Mouse (Mus musculus) ES-Bruce4 (cell line): Measurements from ENCODE around the gene Trmt13. TPM values are rescaled to one million over a fixed set of nuclear protein-coding genes. Genes with fewer than 3 reads are reported as not detected.

Experiments used
- H3K27ac ChIP-seq: 2 replicates; pipeline ENCODE4 v1.5.1; 2012; ENCODE audit warnings: low read length, inconsistent platforms; ENCODE audit not compliant: insufficient read depth
- H3K27me3 ChIP-seq: 2 replicates; pipeline ENCODE4 v1.6.1; 2012; ENCODE audit warnings: mild to moderate bottlenecking, low read length, inconsistent platforms; ENCODE audit not compliant: control insufficient read depth, poor library complexity, insufficient read depth, severe bottlenecking
- H3K36me3 ChIP-seq: 2 replicates; pipeline ENCODE4 v1.6.1; 2012; ENCODE audit warnings: inconsistent platforms, mild to moderate bottlenecking, low read length, moderate library complexity; ENCODE audit not compliant: control insufficient read depth, poor library complexity, insufficient read depth, severe bottlenecking
- H3K4me1 ChIP-seq: one replicate; pipeline ENCODE4 v1.8.1; 2011; ENCODE audit warnings: low read length; ENCODE audit not compliant: control insufficient read depth, insufficient read depth
- H3K4me3 ChIP-seq: 2 replicates; pipeline ENCODE4 v1.5.1; 2011; ENCODE audit warnings: low read depth, mild to moderate bottlenecking, low read length
- H3K9ac ChIP-seq: 2 replicates; pipeline ENCODE4 v1.6.1; 2012; ENCODE audit warnings: low read depth, mild to moderate bottlenecking, inconsistent platforms; ENCODE audit not compliant: poor library complexity, severe bottlenecking
- H3K9me3 ChIP-seq: replicated peaks from 2 replicates; pipeline ENCODE4 v1.6.1; 2012; ENCODE audit warnings: mild to moderate bottlenecking, low read length, inconsistent platforms; ENCODE audit not compliant: control insufficient read depth, poor library complexity, insufficient read depth, severe bottlenecking
- CTCF ChIP-seq: IDR thresholded peaks from one replicate; pipeline ENCODE4 v1.8.1; 2011; ENCODE audit warnings: low read depth, low read length
- EP300 ChIP-seq: IDR thresholded peaks from 2 replicates; pipeline ENCODE4 v1.6.1; 2011; ENCODE audit warnings: low read depth, low read length; ENCODE audit not compliant: insufficient read depth
- POLR2A ChIP-seq: IDR thresholded peaks from one replicate; pipeline ENCODE4 v1.8.1; 2011; ENCODE audit warnings: low read length; ENCODE audit not compliant: insufficient read depth
- polyA plus RNA-seq: library from polyadenylated mRNA; stranded (reverse); fragments of >200 nt; gene quantifications from 2 replicates; pipeline ENCODE4 v1.2.4, GENCODE M21; 2011; ENCODE audit warnings: low read depth; ENCODE audit not compliant: missing spikeins, insufficient read depth, insufficient read length

Trmt13 gene
- polyA plus RNA-seq, 1 experiment: 32.3 TPM

GRCm38 (mm10) chr3:116622641-116623040 lies 8.3 kb upstream of the Trmt13 start:
- Histone ChIP-seq H3K36me3 (peaks cover 6% of the 10 kb centered on the region; the same call in 1 of the 2 replicates), H3K9me3 (no peaks in the 10 kb centered on the region), H3K4me1 (no peaks in the 10 kb centered on the region), H3K27ac (no peak overlapping the region), H3K4me3 (peak overlapping the region; percentile 56), H3K9ac (peak overlapping the region; percentile 69), H3K27me3 (no peaks in the 10 kb centered on the region)
- no peak for TF ChIP-seq POLR2A
- no peak for TF ChIP-seq CTCF
- TF ChIP-seq EP300: no peak

DNA sequence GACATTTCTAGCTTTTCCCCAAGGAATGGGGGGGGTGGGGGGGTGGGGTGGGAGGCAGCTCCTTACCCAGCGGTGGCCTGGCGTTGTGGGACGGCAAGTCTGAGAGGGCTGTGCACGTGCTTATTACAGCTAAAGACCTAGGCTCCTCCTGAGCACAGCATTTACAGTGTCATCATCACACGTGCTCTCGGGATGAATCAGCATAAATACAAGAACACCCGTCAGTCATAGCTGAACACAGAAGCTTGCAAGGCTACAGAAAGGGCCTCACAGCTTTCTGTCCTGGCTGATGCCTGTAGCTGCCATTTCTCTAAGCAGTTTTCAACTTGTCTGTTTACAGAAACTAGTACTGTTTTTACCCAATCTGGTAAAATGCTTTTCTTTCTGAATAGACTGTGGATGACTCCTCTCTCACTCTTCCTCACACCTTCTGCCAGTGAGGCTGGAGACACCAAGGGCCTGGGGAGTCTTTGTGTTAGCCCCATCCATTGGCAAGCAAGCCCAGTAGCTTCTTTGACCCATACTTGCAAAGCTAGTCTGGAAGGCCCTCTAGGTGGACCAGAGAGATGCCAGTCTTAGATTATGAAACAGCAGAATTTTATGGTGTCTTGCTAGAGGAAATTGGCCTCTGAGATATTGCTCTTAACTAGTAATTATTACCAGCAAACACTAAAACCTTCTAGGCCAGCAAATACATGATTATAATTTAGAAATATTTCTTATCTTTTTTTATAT lies 6.4 kb upstream of the Trmt13 start:
- no peaks in the 10 kb centered on the region for H3K4me1 ChIP-seq
- H3K36me3 ChIP-seq: peaks cover 4% of the 10 kb centered on the region
- H3K27ac ChIP-seq: no peak overlapping the region
- no peak for TF ChIP-seq EP300
- TF ChIP-seq POLR2A: no peak
- no peak for TF ChIP-seq CTCF
- H3K27me3 ChIP-seq: no peaks in the 10 kb centered on the region
- H3K9ac ChIP-seq: no peak overlapping the region
- no peak overlapping the region for H3K4me3 ChIP-seq
- H3K9me3 ChIP-seq: no peaks in the 10 kb centered on the region

GRCm38 (mm10) chr3:116618855-116619254 lies 4.5 kb upstream of the Trmt13 start:
- TF ChIP-seq EP300 (no peak), POLR2A (no peak)
- Histone ChIP-seq H3K4me3 (no peak overlapping the region), H3K9ac (no peak overlapping the region), H3K4me1 (no peaks in the 10 kb centered on the region), H3K27ac (no peak overlapping the region), H3K9me3 (no peaks in the 10 kb centered on the region), H3K36me3 (peaks cover 4% of the 10 kb centered on the region), H3K27me3 (no peaks in the 10 kb centered on the region)

GRCm38 (mm10) chr3:116615318-116616068 lies 1.1 kb upstream of the Trmt13 start:
- Histone ChIP-seq H3K36me3 (no peaks in the 10 kb centered on the region; the same call in none of the 2 replicates), H3K27ac (no peak overlapping the region), H3K4me1 (no peaks in the 10 kb centered on the region), H3K9ac (no peak overlapping the region), H3K27me3 (no peaks in the 10 kb centered on the region), H3K4me3 (no peak overlapping the region), H3K9me3 (no peaks in the 10 kb centered on the region)
- TF ChIP-seq EP300 (no peak), POLR2A (no peak), CTCF (no peak)

DNA sequence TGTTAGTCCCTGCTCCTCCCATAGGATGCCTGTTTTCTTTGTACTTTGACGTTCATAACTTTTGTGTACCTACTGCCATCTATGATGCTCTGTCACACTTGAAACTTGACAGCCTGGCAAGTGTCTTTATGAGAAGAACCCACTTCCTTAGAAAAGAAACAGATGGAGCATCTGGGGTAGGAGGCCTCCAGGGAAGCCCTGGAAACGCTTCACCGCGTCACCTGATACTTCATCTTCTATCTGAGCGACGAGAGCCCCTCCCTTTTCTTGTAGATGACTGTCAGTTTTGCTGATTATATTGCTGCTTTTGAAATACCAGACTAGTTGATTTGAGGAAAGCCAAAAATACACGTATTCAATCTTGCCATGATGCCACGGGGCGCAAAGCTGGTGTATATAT lies 9.8 kb downstream of the Trmt13 start:
- Histone ChIP-seq H3K9ac (no peak overlapping the region), H3K27me3 (no peaks in the 10 kb centered on the region), H3K4me1 (no peaks in the 10 kb centered on the region), H3K36me3 (no peaks in the 10 kb centered on the region; the same call in 1 of the 2 replicates), H3K4me3 (no peak overlapping the region), H3K27ac (no peak overlapping the region), H3K9me3 (no peaks in the 10 kb centered on the region)
- no peak for TF ChIP-seq EP300

- H3K9me3 ChIP-seq: no peaks in the 10 kb centered on the region
- no peak overlapping the region for H3K9ac ChIP-seq
- TF ChIP-seq POLR2A (no peak), CTCF (no peak), EP300 (no peak)
- no peak overlapping the region for H3K27ac ChIP-seq
- no peak overlapping the region for H3K4me3 ChIP-seq
- no peaks in the 10 kb centered on the region; the same call in 1 of the 2 replicates for H3K36me3 ChIP-seq
- no peaks in the 10 kb centered on the region for H3K4me1 ChIP-seq
- no peaks in the 10 kb centered on the region for H3K27me3 ChIP-seq
Observed at GRCm38 (mm10) chr3:116601781-116602180, 12.6 kb downstream of the Trmt13 start.
